Mouse (Mus musculus): ENCODE results near the gene Armc10. TPM values are rescaled to one million over a fixed set of nuclear protein-coding genes. Genes with fewer than 3 reads are reported as not detected.
"Not testable (repeated sequence)": the region's sequence is repeated elsewhere in the genome, so short reads cannot be mapped to it uniquely, and the experiment has no call there.

The Armc10 gene
- polyA plus RNA-seq, 1 experiment from 2014 or later: 77.1 TPM

GRCm38 (mm10) chr5:21693372-21693870 lies 47.8 kb downstream of the Armc10 start:
- Histone ChIP-seq H3K9me3 (ENCODE audit: control insufficient read depth, low read length) (no peaks in the 10 kb centered on the region; the same call in 1 of the 2 replicates), H3K4me2 (replicated peaks; ENCODE audit: low read depth, low read length) (no peak overlapping the region), H3K27me3 (ENCODE audit: control insufficient read depth, insufficient read depth, low read length) (no peaks in the 10 kb centered on the region), H3K36me3 (ENCODE audit: control insufficient read depth, insufficient read depth, low read length) (no peaks in the 10 kb centered on the region), H3K4me1 (ENCODE audit: control insufficient read depth, insufficient read depth, low read length) (no peaks in the 10 kb centered on the region), H3K4me3 (ENCODE audit: low read length) (no peak overlapping the region), H3K27ac (ENCODE audit: low read depth, low read length) (no peak overlapping the region), H3K9ac (ENCODE audit: low read depth, low read length) (no peak overlapping the region)
- 39% methylated on average over 3 of the region's 3 CpGs for WGBS
- peak; percentile 82 for ATAC-seq (ENCODE audit: low FRiP score, low TSS enrichment)

- Histone ChIP-seq H3K4me1 (ENCODE audit: control insufficient read depth, insufficient read depth, low read length) (no peaks in the 10 kb centered on the region), H3K9me3 (ENCODE audit: control insufficient read depth, low read length) (no peaks in the 10 kb centered on the region), H3K36me3 (ENCODE audit: control insufficient read depth, insufficient read depth, low read length) (no peaks in the 10 kb centered on the region), H3K27me3 (ENCODE audit: control insufficient read depth, insufficient read depth, low read length) (no peaks in the 10 kb centered on the region), H3K9ac (ENCODE audit: low read depth, low read length) (no peak overlapping the region), H3K4me3 (ENCODE audit: low read length) (no peak overlapping the region), H3K4me2 (replicated peaks; ENCODE audit: low read depth, low read length) (no peak overlapping the region), H3K27ac (ENCODE audit: low read depth, low read length) (no peak overlapping the region)
- ATAC-seq (ENCODE audit: low FRiP score, low TSS enrichment): no peak
- WGBS: 89% methylated on average over 3 of the region's 3 CpGs
Measured at GRCm38 (mm10) chr5:21694854-21695490, 49.4 kb downstream of the Armc10 start.

GRCm38 (mm10) chr5:21699555-21699954 lies 53.9 kb downstream of the Armc10 start:
- H3K4me2 ChIP-seq (replicated peaks; ENCODE audit: low read depth, low read length): not testable (repeated sequence)

GRCm38 (mm10) chr5:21700272-21700821 lies 54.7 kb downstream of the Armc10 start:
- H3K9me3 ChIP-seq (ENCODE audit: control insufficient read depth, low read length): no peaks in the 10 kb centered on the region
- WGBS: 14% methylated on average over 10 of the region's 10 CpGs
- H3K4me3 ChIP-seq (ENCODE audit: low read length): peak overlapping the region; percentile 57
- H3K27ac ChIP-seq (ENCODE audit: low read depth, low read length): no peak overlapping the region
- H3K4me1 ChIP-seq (ENCODE audit: control insufficient read depth, insufficient read depth, low read length): no peaks in the 10 kb centered on the region
- H3K9ac ChIP-seq (ENCODE audit: low read depth, low read length): peak overlapping the region; percentile 54
- no peak for ATAC-seq (ENCODE audit: low FRiP score, low TSS enrichment)
- no peaks in the 10 kb centered on the region for H3K36me3 ChIP-seq (ENCODE audit: control insufficient read depth, insufficient read depth, low read length)
- no peaks in the 10 kb centered on the region for H3K27me3 ChIP-seq (ENCODE audit: control insufficient read depth, insufficient read depth, low read length)
- H3K4me2 ChIP-seq (replicated peaks; ENCODE audit: low read depth, low read length): peak overlapping the region; percentile 55

More at GRCm38 (mm10) chr5:21699555-21699954, 53.9 kb downstream of the Armc10 start:
- not testable (repeated sequence) for H3K4me1 ChIP-seq (ENCODE audit: control insufficient read depth, insufficient read depth, low read length); H3K36me3 ChIP-seq (ENCODE audit: control insufficient read depth, insufficient read depth, low read length); H3K4me3 ChIP-seq (ENCODE audit: low read length); ATAC-seq (ENCODE audit: low FRiP score, low TSS enrichment); H3K9me3 ChIP-seq (ENCODE audit: control insufficient read depth, low read length); H3K27ac ChIP-seq (ENCODE audit: low read depth, low read length); H3K27me3 ChIP-seq (ENCODE audit: control insufficient read depth, insufficient read depth, low read length); H3K9ac ChIP-seq (ENCODE audit: low read depth, low read length)
- WGBS: 82% methylated on average over 3 of the region's 3 CpGs

- Histone ChIP-seq H3K27me3 (ENCODE audit: control insufficient read depth, insufficient read depth, low read length) (no peaks in the 10 kb centered on the region), H3K4me3 (ENCODE audit: low read length) (peak overlapping the region; percentile 57), H3K27ac (ENCODE audit: low read depth, low read length) (no peak overlapping the region), H3K9me3 (ENCODE audit: control insufficient read depth, low read length) (no peaks in the 10 kb centered on the region), H3K4me1 (ENCODE audit: control insufficient read depth, insufficient read depth, low read length) (no peaks in the 10 kb centered on the region), H3K36me3 (ENCODE audit: control insufficient read depth, insufficient read depth, low read length) (no peaks in the 10 kb centered on the region), H3K9ac (ENCODE audit: low read depth, low read length) (peak overlapping the region; percentile 54), H3K4me2 (replicated peaks; ENCODE audit: low read depth, low read length) (peak overlapping the region; percentile 55)
- WGBS: under 1% methylated on average over 22 of the region's 22 CpGs
- peak; percentile 63; the same call in 1 of the 2 replicates for ATAC-seq (ENCODE audit: low FRiP score, low TSS enrichment)
Measured at GRCm38 (mm10) chr5:21700934-21701333, 55.3 kb downstream of the Armc10 start.

GRCm38 (mm10) chr5:21701351-21702008 lies 55.9 kb downstream of the Armc10 start, which contains the start of gene Napepld:
Napepld (minus strand) TSS chr5:21701396.
- WGBS: under 1% methylated on average over 55 of the region's 59 CpGs
- Histone ChIP-seq H3K27me3 (ENCODE audit: control insufficient read depth, insufficient read depth, low read length) (no peaks in the 10 kb centered on the region), H3K27ac (ENCODE audit: low read depth, low read length) (peak within 1 kb of the TSS; percentile 90), H3K9me3 (ENCODE audit: control insufficient read depth, low read length) (no peaks in the 10 kb centered on the region), H3K4me3 (ENCODE audit: low read length) (peak within 1 kb of the TSS; percentile 57), H3K36me3 (ENCODE audit: control insufficient read depth, insufficient read depth, low read length) (no peaks in the 10 kb centered on the region), H3K4me1 (ENCODE audit: control insufficient read depth, insufficient read depth, low read length) (no peaks in the 10 kb centered on the region), H3K4me2 (replicated peaks; ENCODE audit: low read depth, low read length) (peak within 1 kb of the TSS; percentile 55), H3K9ac (ENCODE audit: low read depth, low read length) (peak within 1 kb of the TSS; percentile 69)
- ATAC-seq (ENCODE audit: low FRiP score, low TSS enrichment): peak; percentile 99

GRCm38 (mm10) chr5:21702009-21702364 lies 56.4 kb downstream of the Armc10 start:
- H3K27ac ChIP-seq (ENCODE audit: low read depth, low read length): peak overlapping the region; percentile 90
- no peak for ATAC-seq (ENCODE audit: low FRiP score, low TSS enrichment)
- 65% methylated on average over 2 of the region's 2 CpGs for WGBS
- no peaks in the 10 kb centered on the region for H3K9me3 ChIP-seq (ENCODE audit: control insufficient read depth, low read length)
- peak overlapping the region; percentile 44 for H3K4me2 ChIP-seq (replicated peaks; ENCODE audit: low read depth, low read length)
- H3K4me1 ChIP-seq (ENCODE audit: control insufficient read depth, insufficient read depth, low read length): no peaks in the 10 kb centered on the region
- H3K4me3 ChIP-seq (ENCODE audit: low read length): peak overlapping the region; percentile 57
- H3K36me3 ChIP-seq (ENCODE audit: control insufficient read depth, insufficient read depth, low read length): no peaks in the 10 kb centered on the region
- H3K9ac ChIP-seq (ENCODE audit: low read depth, low read length): peak overlapping the region; percentile 69
- no peaks in the 10 kb centered on the region for H3K27me3 ChIP-seq (ENCODE audit: control insufficient read depth, insufficient read depth, low read length)

GRCm38 (mm10) chr5:21702873-21703475 lies 57.4 kb downstream of the Armc10 start:
- no peaks in the 10 kb centered on the region for H3K36me3 ChIP-seq (ENCODE audit: control insufficient read depth, insufficient read depth, low read length)
- ATAC-seq (ENCODE audit: low FRiP score, low TSS enrichment): no peak
- no peak overlapping the region for H3K4me2 ChIP-seq (replicated peaks; ENCODE audit: low read depth, low read length)
- no peaks in the 10 kb centered on the region for H3K4me1 ChIP-seq (ENCODE audit: control insufficient read depth, insufficient read depth, low read length)
- no peak overlapping the region for H3K4me3 ChIP-seq (ENCODE audit: low read length)
- no peaks in the 10 kb centered on the region for H3K27me3 ChIP-seq (ENCODE audit: control insufficient read depth, insufficient read depth, low read length)
- H3K9ac ChIP-seq (ENCODE audit: low read depth, low read length): no peak overlapping the region
- no peak overlapping the region for H3K27ac ChIP-seq (ENCODE audit: low read depth, low read length)
- no peaks in the 10 kb centered on the region for H3K9me3 ChIP-seq (ENCODE audit: control insufficient read depth, low read length)
- 82% methylated on average over 6 of the region's 6 CpGs for WGBS

All from kidney, embryonic 14.5 days (tissue).